Mouse (Mus musculus) spleen, adult 12 weeks (tissue): ENCODE results near the gene Gucy1a1.

Experiments used
- DNase-seq: peaks from one replicate; pipeline ENCODE4 v3.0.0; 2022; ENCODE audit warnings: low spot score

Gene Gucy1a1

GRCm38 (mm10) chr3:82074201-82074851 lies 71.3 kb downstream of the Gucy1a1 start, which contains the start of gene Gucy1b1:
Gene Gucy1b1, minus strand, starts transcription at chr3:82074689.
- DNase-seq, result no peak

- DNase-seq, result no peak
These were observed 71.8 kb downstream of the Gucy1a1 start for GRCm38 (mm10) chr3:82073741-82074181.

- DNase-seq, result no peak
These were observed 77.8 kb downstream of the Gucy1a1 start for GRCm38 (mm10) chr3:82067830-82068229.

GRCm38 (mm10) chr3:82061402-82062180 lies 84.0 kb downstream of the Gucy1a1 start:
- DNase-seq, result no peak

- no peak for DNase-seq
These were observed 88.4 kb downstream of the Gucy1a1 start for GRCm38 (mm10) chr3:82057201-82057600.

- DNase-seq, result no peak
These were observed 91.2 kb downstream of the Gucy1a1 start for GRCm38 (mm10) chr3:82054283-82054974.

GRCm38 (mm10) chr3:82052029-82052428 lies 93.6 kb downstream of the Gucy1a1 start:
- DNase-seq, result no peak

GRCm38 (mm10) chr3:82051468-82051867 lies 94.1 kb downstream of the Gucy1a1 start:
- DNase-seq, result no peak

- no peak for DNase-seq
These were observed 96.9 kb downstream of the Gucy1a1 start for GRCm38 (mm10) chr3:82048681-82049080.

- DNase-seq, result no peak
These were observed 97.5 kb downstream of the Gucy1a1 start for GRCm38 (mm10) chr3:82048078-82048477.

- no peak for DNase-seq
These were observed 98.4 kb downstream of the Gucy1a1 start for GRCm38 (mm10) chr3:82047100-82047753.

GRCm38 (mm10) chr3:82046087-82046486 lies 99.5 kb downstream of the Gucy1a1 start:
- DNase-seq, result no peak

GRCm38 (mm10) chr3:82044902-82045301 lies 100.7 kb downstream of the Gucy1a1 start:
- DNase-seq, result no peak

- no peak for DNase-seq
These were observed 101.9 kb downstream of the Gucy1a1 start for GRCm38 (mm10) chr3:82043676-82044075.
